Mouse (Mus musculus): ENCODE data around the gene Crbn.
A peak's percentile ranks its signal among the peaks of the same experiment; 100 is the strongest.

Crbn gene

GRCm38 (mm10) chr6:106799333-106800226 lies at the start of gene Crbn:
Gene Crbn, minus strand, starts transcription at chr6:106800077.
- DNase-seq (ENCODE audit: low spot score in 2 of 2) = peak; percentile 94 to 96

GRCm38 (mm10) chr6:106840181-106840580 lies 40.3 kb upstream of the Crbn start:
- no peak for DNase-seq (ENCODE audit: low spot score in 2 of 2)

DNA sequence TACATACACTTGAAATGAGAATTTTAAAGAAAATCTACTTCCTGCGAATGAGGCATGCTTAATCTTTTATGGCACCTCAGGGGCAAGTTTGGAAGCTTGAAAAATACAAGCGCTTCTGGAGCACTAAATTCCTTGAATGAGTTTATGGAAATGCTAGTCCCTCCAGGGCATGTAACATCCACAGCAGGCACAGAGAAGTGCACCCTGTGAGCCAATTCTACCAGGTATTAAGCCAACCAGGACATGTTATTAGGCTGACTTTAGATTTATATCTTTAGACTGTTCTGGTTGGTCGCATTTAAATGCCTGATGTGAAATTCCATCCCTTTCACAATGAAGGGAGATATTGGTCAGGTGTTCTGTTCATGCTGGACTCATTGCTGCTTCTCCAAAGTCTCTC lies 38.2 kb upstream of the Crbn start:
- DNase-seq (ENCODE audit: low spot score in 2 of 2) = no peak

DNA sequence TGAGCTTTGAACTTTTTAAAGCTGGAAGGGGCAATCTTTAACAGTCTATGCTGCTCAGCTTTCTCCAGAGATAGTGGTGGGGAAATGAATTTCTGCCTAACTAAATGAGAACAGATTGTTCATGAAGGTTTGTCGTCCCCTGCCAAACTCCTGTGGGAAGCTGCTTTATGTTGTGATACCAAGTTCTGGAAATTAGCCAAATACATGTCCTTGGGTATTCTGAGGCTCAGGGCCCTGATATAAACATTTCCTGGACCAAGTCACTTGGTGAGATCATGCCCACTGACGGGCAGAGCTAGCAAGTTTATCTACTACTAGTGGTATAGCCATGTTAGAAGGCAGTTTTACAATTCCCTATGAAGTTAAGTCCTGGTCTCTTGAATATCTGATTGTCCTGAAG lies 35.4 kb upstream of the Crbn start:
- no peak for DNase-seq (ENCODE audit: low spot score in 2 of 2)

DNA sequence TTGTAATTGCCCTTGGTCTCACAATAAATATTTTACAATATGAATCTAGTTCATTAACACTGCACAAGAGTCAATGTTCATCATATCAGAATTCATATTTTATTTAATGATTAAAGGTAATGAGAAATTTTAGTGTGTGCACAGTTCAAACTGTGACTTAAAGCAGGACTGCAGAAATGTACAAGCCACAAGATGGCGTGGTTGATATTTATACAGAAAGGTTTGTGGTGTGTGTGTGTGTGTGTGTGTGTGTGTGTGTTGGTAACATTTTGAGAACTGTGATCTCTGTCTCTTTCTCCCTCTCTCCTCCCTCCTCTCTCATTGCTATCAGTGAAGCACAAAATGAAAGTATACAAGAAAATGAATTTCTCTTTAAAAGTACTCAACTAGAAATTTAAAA lies 22.5 kb upstream of the Crbn start:
- peak; percentile 22 to 39 for DNase-seq (ENCODE audit: low spot score in 2 of 2)

DNA sequence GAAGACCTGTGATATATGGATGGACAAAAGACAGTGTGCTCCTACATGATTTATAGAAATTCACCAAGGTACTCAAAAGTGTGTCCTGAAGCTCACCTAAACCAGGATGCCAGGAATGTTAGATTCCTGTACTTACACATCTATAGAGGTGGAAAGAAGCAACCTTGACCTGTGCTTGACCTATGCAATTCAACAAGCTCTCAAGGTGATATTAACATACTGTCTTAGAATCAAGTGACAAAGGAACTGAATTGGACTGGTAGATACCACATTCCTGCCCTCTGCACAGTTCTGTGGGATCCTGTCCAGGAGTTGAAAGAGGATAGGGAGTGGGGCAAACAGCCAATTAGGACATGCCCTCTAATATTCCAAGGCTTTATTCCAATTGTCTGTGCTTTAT lies 20.7 kb upstream of the Crbn start:
- DNase-seq (ENCODE audit: low spot score in 2 of 2) = no peak

DNA sequence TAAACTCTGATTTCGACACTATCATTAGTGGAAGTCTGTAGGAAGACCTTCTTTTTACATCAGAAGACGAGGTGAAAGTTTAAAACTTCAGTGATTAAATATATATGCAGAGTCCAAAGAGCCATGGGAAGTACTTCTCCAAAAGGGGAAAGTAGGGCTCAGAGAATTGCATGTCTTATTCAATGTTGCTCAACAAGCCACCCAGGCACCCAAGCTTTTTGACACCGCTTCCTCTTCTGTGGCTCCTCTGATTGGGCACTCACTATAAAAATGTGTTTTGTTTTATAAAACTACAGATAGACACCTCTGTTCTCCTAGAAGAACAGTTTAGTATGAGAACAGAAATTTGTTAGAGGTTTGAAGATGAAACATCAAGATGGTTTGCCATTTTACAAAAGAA lies 20.0 kb upstream of the Crbn start:
- no peak for DNase-seq (ENCODE audit: low spot score in 2 of 2)

DNA sequence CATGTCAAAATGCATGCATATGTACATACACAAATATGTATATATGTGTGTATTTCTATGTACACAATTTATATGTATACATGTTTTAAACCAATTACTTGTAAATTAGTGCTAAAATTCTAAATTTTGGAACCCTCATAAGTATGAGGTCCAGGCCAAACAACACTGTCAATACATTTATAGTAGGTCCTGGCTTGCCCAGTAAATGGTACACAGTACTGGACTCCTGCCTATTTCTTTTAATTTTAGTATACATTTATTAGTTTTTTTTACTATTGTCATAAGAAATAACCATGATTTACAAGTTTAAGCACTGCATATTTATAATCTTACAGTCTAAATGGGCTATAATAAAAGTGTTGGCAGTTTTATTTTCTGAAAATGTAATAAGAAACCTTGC lies 19.4 kb upstream of the Crbn start:
- no peak for DNase-seq (ENCODE audit: low spot score in 2 of 2)

DNA sequence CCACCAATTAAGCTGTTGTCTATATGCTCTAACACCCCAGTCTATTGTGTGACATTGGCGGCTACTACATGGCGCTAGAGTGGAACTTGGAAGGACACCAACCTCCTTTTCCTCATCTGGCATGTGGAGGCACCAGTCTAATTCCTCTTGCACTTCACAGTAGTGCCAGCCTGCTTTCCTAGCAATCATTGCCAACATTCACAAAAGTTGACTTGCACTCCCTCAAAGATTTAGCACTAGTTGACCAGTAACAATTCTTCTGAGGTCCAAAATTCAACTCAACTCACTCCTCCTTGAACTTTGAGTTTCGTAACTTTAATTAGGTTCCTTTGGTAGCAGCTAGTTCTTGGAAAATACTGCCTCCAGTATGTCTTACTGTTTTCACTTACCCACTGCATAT lies 10.8 kb upstream of the Crbn start:
- no peak for DNase-seq (ENCODE audit: low spot score in 2 of 2)

DNA sequence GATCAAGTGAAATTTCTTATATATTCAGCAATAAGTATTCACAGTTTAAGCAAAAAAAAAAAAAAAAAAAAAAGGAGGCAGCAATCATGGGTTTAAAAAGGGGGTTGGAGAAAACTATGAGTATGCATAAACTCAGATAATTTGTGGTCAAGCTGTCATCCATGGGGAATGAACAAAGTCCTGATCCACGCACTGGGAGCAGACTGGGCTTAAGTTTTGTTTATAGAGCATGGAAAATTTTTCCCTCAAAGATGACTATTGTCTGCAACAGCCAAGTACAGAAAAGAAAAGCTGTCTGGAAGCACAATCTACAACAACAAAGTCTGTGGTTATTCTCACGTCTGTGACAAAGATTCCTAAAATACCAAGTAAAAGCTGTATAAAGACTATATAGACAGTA lies 9.3 kb upstream of the Crbn start:
- DNase-seq (ENCODE audit: low spot score in 2 of 2) = no peak

- no peak for DNase-seq (ENCODE audit: low spot score in 2 of 2)
These were observed 5.0 kb upstream of the Crbn start for GRCm38 (mm10) chr6:106804904-106805303.

DNA sequence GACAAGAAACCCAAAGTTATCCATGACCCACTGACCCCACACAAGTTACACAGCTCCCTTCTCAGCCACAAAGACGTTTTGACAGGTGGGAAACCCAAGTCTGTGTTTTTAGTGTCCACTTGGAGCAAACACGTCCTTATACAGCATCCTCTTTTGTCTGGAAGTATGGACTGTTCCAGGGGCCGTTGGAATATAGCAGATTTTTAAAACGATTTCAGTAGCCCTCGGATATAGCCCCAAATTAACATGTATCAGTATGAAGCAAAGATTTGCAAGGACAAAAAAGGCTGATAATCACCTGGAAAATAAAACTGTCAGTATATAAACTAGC lies 315 bp upstream of the Crbn start:
- no peak for DNase-seq (ENCODE audit: low spot score in 2 of 2)

GRCm38 (mm10) chr6:106794094-106794814 lies 5.6 kb downstream of the Crbn start:
- no peak for DNase-seq (ENCODE audit: low spot score in 2 of 2)

DNA sequence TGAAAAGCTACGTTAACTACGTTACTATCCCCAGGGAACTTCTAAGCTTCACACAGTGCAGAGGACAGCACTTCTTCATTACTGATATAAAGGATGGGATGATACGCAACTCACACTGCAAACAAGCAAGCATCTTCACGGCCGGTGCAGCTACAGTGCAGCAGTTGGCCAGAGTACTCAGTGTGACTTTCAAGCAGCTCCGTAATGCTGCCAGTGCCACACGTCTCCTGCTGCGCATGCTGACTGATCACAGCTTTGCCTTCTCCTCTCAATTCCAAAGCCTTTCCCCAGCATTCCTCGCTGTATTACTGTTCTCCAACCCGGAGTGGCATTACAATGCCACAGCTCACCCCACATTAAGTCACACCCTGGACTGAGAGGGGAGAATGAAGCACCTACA lies 6.3 kb downstream of the Crbn start:
- no peak for DNase-seq (ENCODE audit: low spot score in 2 of 2)

GRCm38 (mm10) chr6:106793088-106793487 lies 6.8 kb downstream of the Crbn start:
- no peak for DNase-seq (ENCODE audit: low spot score in 2 of 2)

DNA sequence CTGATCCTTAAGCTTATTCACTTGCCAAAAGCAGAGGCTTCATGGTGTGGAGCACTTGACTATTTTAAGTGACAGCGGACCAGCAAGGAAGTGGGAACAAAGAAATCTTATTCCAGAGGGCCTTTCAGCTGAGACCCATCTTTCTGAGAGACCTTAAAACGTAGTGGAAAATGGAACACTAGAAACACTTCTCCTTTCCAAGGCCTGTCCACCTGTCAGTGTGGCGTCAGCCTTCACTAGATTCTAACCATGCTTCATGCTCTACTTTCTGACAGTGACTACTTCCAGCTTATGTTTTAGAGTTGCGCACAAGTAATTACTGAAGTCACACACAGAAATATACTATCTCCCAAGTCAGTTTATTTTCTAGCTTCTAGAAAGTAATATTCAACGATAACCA lies 7.4 kb downstream of the Crbn start:
- DNase-seq (ENCODE audit: low spot score in 2 of 2) = no peak

GRCm38 (mm10) chr6:106791429-106791828 lies 8.4 kb downstream of the Crbn start:
- no peak for DNase-seq (ENCODE audit: low spot score in 2 of 2)

DNA sequence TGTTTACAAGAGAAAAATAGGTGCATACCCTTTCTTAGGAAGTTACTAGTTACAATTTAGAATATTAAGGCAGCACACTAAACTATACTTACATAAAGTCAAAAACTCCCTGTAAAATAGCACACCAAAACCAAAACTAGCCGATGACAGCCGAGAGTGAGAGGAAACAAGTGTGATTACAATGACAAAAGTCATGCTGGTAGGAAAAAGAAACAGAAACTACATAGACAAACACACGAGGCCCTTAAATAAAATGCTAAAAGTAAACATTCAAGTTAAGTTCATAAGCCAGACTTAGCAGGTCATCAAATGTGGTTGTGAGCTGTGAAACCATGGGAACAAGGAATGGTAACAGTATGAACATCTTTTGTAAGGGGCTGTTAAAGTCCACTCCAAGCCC lies 12.7 kb downstream of the Crbn start:
- no peak for DNase-seq (ENCODE audit: low spot score in 2 of 2)

DNA sequence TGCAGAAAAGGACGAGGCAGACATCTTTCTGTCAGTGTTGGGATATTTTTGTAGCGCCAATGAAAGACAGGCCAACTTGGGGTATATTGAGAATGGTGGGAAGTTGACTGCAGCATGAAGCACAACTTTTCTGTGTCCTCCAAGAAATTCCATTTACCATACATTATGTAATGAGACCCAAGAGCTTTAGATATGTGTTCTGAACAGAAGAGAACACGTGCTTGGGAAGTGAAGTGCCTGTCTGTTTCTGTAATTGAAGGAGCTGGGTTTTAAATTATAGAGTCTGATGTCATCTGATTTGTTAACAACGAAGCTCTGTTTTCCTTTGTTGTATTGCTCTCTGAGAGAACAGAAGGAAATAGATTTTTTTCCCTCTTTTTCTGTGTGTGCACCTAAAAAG lies 29.8 kb downstream of the Crbn start:
- no peak for DNase-seq (ENCODE audit: low spot score in 2 of 2)

DNA sequence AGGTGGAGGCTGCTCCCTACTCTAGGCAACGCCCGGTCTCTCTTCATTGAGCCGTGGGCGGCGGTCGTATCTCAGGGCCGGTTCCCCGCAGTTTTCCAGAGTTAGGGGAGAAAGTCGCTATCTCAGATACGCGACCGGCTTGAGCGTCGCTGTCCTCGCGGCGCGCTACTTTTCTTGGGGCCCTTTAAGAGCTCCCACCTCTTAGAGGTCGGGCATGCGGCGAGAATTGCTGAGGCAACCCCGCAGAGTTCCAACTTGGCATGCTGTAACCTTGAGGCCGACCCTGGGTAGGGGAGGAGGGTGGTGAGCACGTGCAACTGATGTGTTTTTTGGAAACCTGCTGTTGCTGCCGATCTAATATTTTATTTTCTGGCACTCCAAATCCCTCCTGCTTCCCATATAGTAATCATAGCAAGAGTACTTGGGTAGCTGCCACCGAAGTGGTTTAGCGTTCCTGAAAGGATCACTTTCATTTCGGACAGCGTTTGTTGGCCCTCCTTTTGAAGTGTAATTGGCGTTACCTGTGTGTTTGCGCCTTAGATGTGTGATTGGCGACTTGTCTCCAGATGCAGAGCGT lies 30.5 kb downstream of the Crbn start:
- DNase-seq (ENCODE audit: low spot score in 2 of 2) = no peak

GRCm38 (mm10) chr6:106768640-106769289 lies 31.1 kb downstream of the Crbn start, which contains the start of gene Trnt1:
Gene Trnt1, plus strand, starts transcription at chr6:106769120.
- peak; percentile 95 to 97 for DNase-seq (ENCODE audit: low spot score in 2 of 2)

DNA sequence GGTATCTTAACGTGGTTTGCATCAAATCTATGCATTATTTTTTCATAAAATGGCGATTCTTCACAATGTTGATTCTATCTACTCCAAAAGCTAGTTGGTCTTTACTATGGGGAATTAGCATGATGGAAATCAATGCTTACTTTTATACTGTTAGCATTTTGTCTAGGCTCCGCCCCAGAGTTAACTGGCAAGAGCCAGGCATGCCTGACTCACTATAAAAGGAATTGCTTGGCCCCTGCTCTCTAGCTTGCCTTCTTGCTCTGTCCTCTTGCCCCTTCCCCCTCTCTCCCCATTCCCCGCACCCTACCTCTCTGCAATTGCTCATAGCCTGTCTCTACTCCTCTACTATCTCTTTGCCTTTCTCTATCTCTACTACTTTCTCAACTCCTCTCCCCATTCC lies 33.1 kb downstream of the Crbn start:
- no peak for DNase-seq (ENCODE audit: low spot score in 2 of 2)
